Mouse (Mus musculus) thymus, adult 2 months (tissue): Measurements from ENCODE around the gene Ccdc85b.
A peak's percentile ranks its signal among the peaks of the same experiment; 100 is the strongest.

Experiments used
- CTCF ChIP-seq: fragments of 200-500 bp; IDR thresholded peaks from 2 replicates; pipeline ENCODE4 v1.5.1; 2012; ENCODE audit warnings: mild to moderate bottlenecking, control low read depth, low read length, moderate library complexity, borderline replicate concordance; ENCODE audit not compliant: control insufficient read depth, poor library complexity, insufficient read depth; ENCODE audit errors: extremely low read depth
- POLR2A ChIP-seq: fragments of 200-500 bp; IDR thresholded peaks from 2 replicates; pipeline ENCODE4 v1.6.1; 2012; ENCODE audit warnings: mild to moderate bottlenecking, low read length, control low read depth, moderate library complexity; ENCODE audit not compliant: control insufficient read depth, poor library complexity, insufficient read depth; ENCODE audit errors: extremely low read depth

- TF ChIP-seq CTCF, result no peak
- TF ChIP-seq POLR2A, result peak; percentile 61
Observed at GRCm38 (mm10) chr19:5424782-5425741, 32.6 kb downstream of the Ccdc85b start, which contains the start of the genes Drap1 and AI837181.
